Mouse (Mus musculus): ENCODE data around the gene Foxj3.

DNA sequence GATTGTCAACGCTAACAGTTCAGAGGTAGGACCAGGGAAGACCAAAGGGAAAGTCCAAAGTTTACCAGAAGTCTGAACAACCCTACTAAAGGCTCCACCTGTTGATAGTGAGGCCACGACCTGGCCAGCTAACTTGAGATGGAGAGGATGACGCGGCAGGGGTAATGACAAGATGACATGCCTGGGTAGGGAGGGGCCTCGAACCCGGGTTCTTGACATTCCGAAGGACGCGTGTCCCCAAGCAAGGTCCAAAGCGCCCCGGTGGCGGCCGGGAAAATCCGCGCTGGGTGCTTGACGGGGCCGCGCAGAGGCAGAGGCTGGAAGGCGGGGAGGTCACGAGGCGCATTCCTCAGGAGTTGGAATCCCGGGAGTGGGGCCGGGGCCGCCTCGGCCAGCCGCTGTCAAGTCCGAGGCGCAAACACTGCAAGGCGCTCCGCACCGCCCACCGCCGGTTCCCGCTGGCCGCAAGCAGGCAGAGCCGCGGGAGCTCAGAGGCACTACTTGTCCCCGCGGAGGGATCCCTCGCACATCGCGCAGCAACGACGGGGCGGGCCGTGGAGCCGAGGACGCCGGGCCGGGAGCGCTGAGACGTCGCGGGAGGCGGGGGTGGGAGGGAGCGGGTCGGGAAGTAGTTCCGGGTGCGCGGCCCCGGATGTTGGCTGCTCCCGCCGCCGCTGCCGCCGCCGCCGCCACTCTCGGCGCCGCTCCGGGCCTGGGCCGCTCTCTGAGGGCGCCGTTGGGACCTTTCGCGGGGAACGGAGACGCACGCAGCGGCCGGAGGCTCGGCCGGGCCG lies 2.4 kb downstream of the Foxj3 start, which contains the start of gene Frg2f1:
- TF ChIP-seq POLR2A (IDR thresholded peaks at IDR 0.05; ENCODE audit: insufficient read length, low read depth) = peak; percentile 67
- TF ChIP-seq E2F4 (IDR thresholded peaks at IDR 0.05; ENCODE audit: insufficient read depth) = peak; percentile 4
- TF ChIP-seq POLR2AphosphoS2 (IDR thresholded peaks at IDR 0.05; ENCODE audit: insufficient read length, low read depth) = no peak
